Mouse (Mus musculus) midbrain, embryonic 10.5 days (tissue): Measurements from ENCODE around the gene Cuedc1. TPM values are rescaled to one million over a fixed set of nuclear protein-coding genes. Genes with fewer than 3 reads are reported as not detected.

Experiments used
- DNase-seq: peaks from one replicate; pipeline ENCODE4 v3.0.0-alpha.2; 2017; ENCODE audit warnings: low spot score
- H3K27ac ChIP-seq: fragments of 300-500 bp; sonication (generic); replicated peaks from 2 replicates; pipeline ENCODE4 v1.5.1; 2016; ENCODE audit warnings: mild to moderate bottlenecking
- H3K27me3 ChIP-seq: fragments of 300-500 bp; sonication (generic); 2 replicates; pipeline ENCODE4 v1.6.1; 2016; ENCODE audit warnings: low read depth, mild to moderate bottlenecking; ENCODE audit not compliant: poor library complexity, severe bottlenecking
- H3K36me3 ChIP-seq: fragments of 300-500 bp; sonication (generic); 2 replicates; pipeline ENCODE4 v1.6.1; 2016; ENCODE audit warnings: mild to moderate bottlenecking, moderate library complexity
- H3K4me1 ChIP-seq: fragments of 300-500 bp; sonication (generic); 2 replicates; pipeline ENCODE4 v1.6.1; 2016
- H3K4me3 ChIP-seq: fragments of 300-500 bp; sonication (generic); 2 replicates; pipeline ENCODE4 v1.5.1; 2016; ENCODE audit warnings: mild to moderate bottlenecking, moderate library complexity
- H3K9me3 ChIP-seq: fragments of 300-500 bp; sonication (generic); replicated peaks from 2 replicates; pipeline ENCODE4 v1.6.1; 2016; ENCODE audit warnings: mild to moderate bottlenecking
- WGBS: fragments of 180-500 bp; shearing (Covaris S2); methylation state at CpG from one replicate; pipeline ENCODE4 v1.1.7; 2016; 5-methylcytosine and 5-hydroxymethylcytosine counted together
- polyA plus RNA-seq: library from polyadenylated mRNA; unstranded; fragments of >200 nt; fragmentation: Nextera tagmentation; extraction: Ambion mirVana; gene quantifications from 2 replicates; pipeline ENCODE4 v1.2.1, GENCODE M21; 2016

Cuedc1 gene
- polyA plus RNA-seq, 1 experiment from 2014 or later: 27.2 TPM

DNA sequence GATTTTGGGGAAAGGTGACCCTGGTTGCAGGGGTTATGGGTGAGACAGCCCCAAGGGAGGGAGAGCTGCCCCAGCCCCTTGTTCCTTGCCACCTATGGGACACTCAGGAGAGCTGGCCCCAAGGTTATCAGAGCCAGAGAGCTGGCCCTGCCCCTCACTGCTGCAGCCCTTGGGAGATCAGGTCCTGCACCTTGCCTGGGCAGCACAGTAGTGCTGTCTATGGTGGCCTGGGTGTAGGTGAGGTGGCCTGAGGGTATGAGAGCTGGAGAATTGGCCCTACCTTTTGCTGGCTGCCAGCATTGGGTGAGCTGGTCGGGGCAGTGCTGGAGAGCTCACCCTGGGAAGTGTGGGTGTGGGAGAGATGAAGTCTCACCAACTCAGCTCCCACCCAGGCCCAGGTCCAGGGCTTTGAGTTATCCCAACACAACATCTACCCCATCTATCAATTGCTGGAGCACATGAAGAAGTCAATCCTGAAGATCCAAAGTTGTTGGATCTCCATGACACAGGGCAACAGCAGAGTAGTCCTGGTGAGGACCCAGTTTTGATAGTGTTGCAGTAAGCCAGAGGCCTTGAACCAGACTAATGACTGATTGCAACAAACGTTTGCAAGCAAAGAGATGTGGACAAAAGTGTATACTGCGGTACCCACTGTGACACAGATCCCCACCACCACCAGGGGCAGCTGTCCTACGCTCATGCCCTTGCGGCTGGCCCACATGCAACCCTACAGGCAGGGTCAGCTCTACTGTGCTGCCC, 114.1 kb downstream of the Cuedc1 start:
- DNase-seq: no peak
- Histone ChIP-seq H3K27ac (no peak overlapping the region), H3K27me3 (0 out of 2 replicates have a peak, but pooled peaks cover 6% of the 10 kb centered on the region), H3K4me3 (no peak overlapping the region), H3K4me1 (peaks cover 29% of the 10 kb centered on the region), H3K36me3 (peaks cover 57% of the 10 kb centered on the region), H3K9me3 (no peaks in the 10 kb centered on the region)
- 89% methylated on average over 5 of the region's 5 CpGs for WGBS

DNA sequence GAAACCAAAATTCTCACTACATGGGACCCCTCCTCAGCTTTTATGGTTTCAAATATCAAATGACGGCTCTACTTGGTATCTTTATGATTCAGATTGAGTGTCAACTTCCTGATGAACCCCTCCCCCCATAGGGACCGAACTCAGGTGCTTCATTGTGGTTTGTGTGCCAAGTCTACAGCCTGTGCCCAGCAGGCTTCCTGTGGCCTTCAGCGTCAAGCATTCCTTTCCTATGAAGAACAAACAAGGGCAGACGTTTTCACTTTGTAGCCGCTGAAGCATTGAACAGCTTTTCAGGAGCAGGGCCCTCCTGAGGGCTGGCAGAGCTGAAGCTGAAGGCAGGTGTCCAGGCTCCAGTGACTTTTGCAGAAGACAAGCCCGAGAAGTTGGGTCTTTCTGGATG, 115.9 kb downstream of the Cuedc1 start:
- Histone ChIP-seq H3K27ac (peak overlapping the region; percentile 83), H3K27me3 (peaks cover 6% of the 10 kb centered on the region; the same call in 1 of the 2 replicates), H3K4me1 (peaks cover 31% of the 10 kb centered on the region), H3K9me3 (no peaks in the 10 kb centered on the region), H3K36me3 (peaks cover 40% of the 10 kb centered on the region), H3K4me3 (no peak overlapping the region)
- DNase-seq: no peak
- 63% methylated on average over 6 of the region's 6 CpGs for WGBS

DNA sequence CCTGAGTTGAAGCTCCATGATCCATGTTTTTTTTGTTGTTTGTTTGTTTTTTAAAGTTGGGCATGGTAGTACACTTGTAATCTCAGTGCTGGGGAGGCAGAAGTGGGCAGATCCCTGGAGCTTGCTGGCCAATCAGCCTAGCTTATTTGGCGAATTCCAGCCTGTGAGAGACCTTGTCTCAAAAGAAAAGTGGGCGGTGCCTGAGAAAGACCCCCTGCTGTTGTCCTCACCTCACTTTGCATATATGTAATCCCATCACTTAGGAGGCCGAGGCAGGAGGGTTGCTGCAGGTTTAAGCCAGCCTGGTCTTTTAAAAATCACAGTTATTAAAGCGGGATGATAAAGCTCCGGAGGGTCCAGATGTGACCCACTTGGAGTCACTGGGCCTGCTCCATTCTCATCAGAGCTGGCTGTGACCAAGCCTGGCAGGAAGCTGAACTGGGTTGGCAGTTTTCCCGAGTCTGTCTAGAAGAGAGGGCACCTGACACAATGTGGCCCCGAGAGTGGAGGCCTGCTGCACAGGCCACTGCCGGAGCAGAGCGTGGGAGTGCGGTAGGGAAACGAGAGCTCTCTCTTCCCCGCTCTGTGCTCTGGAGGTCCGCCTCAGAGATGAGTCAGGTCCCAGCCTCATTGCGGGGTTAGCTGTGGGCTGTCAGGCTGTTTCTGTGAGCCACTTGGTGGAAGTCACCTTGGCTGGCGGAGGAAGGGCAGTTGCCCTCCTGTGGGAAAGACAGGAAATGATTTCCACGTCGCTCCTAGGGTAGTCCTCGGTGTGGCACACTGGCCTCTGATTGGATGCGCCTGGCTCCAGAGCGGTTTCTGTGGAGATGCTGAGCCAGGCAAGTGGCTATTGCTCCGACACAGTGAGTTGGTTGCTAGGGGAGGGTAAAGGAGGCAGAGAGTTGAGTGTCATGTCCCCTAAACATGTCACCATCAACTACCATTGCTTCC, 117.3 kb downstream of the Cuedc1 start:
- H3K4me3 ChIP-seq: no peak overlapping the region
- H3K4me1 ChIP-seq: peaks cover 33% of the 10 kb centered on the region
- DNase-seq: peak; percentile 39
- WGBS: 74% methylated on average over 21 of the region's 21 CpGs
- H3K27ac ChIP-seq: peak overlapping the region; percentile 83
- H3K27me3 ChIP-seq: peaks cover 6% of the 10 kb centered on the region; the same call in 1 of the 2 replicates
- H3K9me3 ChIP-seq: no peaks in the 10 kb centered on the region
- H3K36me3 ChIP-seq: peaks cover 26% of the 10 kb centered on the region

DNA sequence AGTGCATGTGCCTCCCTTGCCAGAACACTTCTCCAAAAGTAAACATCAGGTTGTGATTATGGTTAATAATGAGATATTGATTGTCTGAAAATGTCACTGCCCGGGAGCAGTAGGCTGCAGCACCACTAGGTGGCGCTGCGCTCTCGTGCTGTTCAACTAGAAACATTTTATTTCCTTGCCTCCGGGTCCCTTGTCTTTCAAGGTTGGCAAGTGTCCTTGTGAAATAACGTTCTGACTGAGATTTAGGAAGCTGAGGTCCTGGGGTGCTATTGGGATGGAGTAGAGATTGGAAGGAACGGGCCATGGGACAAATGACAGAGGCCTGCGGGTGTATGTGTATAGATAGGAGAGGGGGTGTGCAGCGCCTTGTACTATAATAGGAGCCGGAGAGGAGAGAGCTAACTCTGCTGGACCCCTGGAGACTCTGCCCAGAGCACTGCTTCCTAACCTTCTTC, 118.4 kb downstream of the Cuedc1 start:
- Histone ChIP-seq H3K27ac (peak overlapping the region; percentile 83), H3K27me3 (peaks cover 6% of the 10 kb centered on the region; the same call in 1 of the 2 replicates), H3K4me1 (peaks cover 33% of the 10 kb centered on the region), H3K9me3 (no peaks in the 10 kb centered on the region), H3K4me3 (peak overlapping the region; percentile 20; the same call in 1 of the 2 replicates), H3K36me3 (peaks cover 15% of the 10 kb centered on the region)
- WGBS: 18% methylated on average over 10 of the region's 10 CpGs
- DNase-seq: peak; percentile 80

GRCm38 (mm10) chr11:88218155-88218554, 120.3 kb downstream of the Cuedc1 start:
- peak overlapping the region; percentile 75 for H3K27ac ChIP-seq
- 92% methylated on average over 6 of the region's 6 CpGs for WGBS

GRCm38 (mm10) chr11:88218586-88218985, 120.7 kb downstream of the Cuedc1 start:
- 79% methylated on average over 7 of the region's 7 CpGs for WGBS
- no peak for DNase-seq
- H3K27ac ChIP-seq: peak overlapping the region; percentile 75

More at GRCm38 (mm10) chr11:88218155-88218554, 120.3 kb downstream of the Cuedc1 start:
- Histone ChIP-seq H3K4me3 (no peak overlapping the region), H3K9me3 (no peaks in the 10 kb centered on the region), H3K4me1 (peaks cover 33% of the 10 kb centered on the region), H3K27me3 (peaks cover 6% of the 10 kb centered on the region; the same call in 1 of the 2 replicates), H3K36me3 (no peaks in the 10 kb centered on the region)
- DNase-seq: no peak

DNA sequence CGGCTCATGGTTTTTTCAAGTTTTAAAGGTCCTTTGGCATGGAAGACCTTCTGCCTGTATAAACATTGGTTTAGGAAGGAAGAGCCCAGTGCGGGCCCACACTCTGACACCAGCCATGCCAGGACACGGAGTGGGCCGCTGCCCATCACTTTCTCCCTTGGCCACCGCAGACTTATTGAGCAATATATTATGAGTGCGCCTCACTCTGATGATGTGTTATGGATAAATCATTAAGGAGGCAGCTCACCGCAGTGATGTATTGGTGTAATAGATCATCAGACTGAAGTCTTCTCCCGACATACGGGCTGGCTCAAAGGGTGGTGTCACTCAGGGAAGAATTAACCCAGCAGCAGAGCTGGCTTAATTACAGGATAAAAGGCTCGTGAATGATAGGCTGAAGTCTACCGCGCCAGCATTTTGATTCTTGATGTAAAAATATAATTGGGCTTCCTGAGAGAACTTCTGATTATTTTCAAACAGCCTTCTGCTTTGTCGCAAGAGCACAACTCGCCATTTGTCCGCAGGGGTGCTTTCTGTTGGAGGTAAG, 124.1 kb downstream of the Cuedc1 start:
- Histone ChIP-seq H3K4me3 (no peak overlapping the region), H3K27ac (no peak overlapping the region), H3K4me1 (peaks cover 4% of the 10 kb centered on the region; the same call in 1 of the 2 replicates), H3K27me3 (no peaks in the 10 kb centered on the region; the same call in 1 of the 2 replicates), H3K36me3 (no peaks in the 10 kb centered on the region), H3K9me3 (no peaks in the 10 kb centered on the region)
- WGBS: 93% methylated on average over 15 of the region's 15 CpGs
- DNase-seq: no peak

More at GRCm38 (mm10) chr11:88218586-88218985, 120.7 kb downstream of the Cuedc1 start:
- H3K9me3 ChIP-seq: no peaks in the 10 kb centered on the region
- H3K27me3 ChIP-seq: peaks cover 6% of the 10 kb centered on the region; the same call in 1 of the 2 replicates
- no peak overlapping the region for H3K4me3 ChIP-seq
- H3K4me1 ChIP-seq: peaks cover 33% of the 10 kb centered on the region
- H3K36me3 ChIP-seq: no peaks in the 10 kb centered on the region

DNA sequence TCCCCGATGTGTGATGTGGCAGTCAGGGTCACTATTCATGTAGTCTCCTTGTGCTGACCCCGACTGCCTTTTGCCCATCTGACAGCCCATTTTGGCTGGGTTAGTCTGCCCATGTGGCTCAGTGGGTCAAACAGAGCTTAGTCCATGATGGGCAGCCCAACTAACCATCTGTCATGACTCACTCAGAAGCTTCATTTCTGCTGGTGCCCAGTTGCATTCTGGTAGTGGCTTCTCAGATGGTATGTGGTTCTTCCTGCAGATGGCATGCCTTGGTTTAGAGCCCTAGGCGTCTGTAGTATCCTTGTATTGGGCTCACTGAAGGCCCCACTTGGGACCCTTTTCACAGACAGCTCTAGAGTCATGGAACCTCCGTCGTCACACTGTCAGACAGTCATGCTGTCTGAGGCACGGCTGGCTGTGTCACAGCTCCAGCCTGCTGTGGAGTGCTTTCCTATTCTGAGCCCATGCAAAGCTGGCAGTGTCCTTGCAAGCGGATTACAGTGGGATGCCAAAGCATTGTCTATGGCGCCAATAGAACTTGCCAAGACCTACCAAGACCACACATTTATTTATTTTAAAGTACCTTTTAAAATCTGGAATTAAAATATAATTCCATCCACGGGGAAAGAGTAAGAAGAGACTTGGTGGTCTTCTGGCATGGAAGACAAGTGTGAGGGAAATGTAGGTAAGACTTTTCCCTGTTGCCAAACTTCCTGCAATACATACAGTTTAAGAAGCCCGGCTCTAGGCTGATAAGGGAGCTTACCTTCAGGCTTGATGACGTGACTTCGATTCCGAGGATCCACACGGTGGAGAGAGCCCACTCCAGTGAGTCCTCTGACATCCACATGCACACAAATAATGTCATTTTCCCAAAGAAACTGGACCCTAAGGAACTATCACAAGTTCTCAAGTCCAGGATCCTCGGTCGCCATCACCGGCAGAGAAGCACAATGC, 129.4 kb downstream of the Cuedc1 start:
- Histone ChIP-seq H3K4me1 (peaks cover 10% of the 10 kb centered on the region), H3K27ac (peak overlapping the region; percentile 47), H3K9me3 (no peaks in the 10 kb centered on the region), H3K36me3 (no peaks in the 10 kb centered on the region), H3K27me3 (peaks cover 14% of the 10 kb centered on the region; the same call in 1 of the 2 replicates), H3K4me3 (no peak overlapping the region)
- WGBS: 93% methylated on average over 17 of the region's 17 CpGs
- DNase-seq: no peak

GRCm38 (mm10) chr11:88231213-88231790, 133.4 kb downstream of the Cuedc1 start:
- Histone ChIP-seq H3K27ac (peak overlapping the region; percentile 75), H3K36me3 (no peaks in the 10 kb centered on the region), H3K4me1 (peaks cover 47% of the 10 kb centered on the region), H3K4me3 (no peak overlapping the region), H3K27me3 (peaks cover 17% of the 10 kb centered on the region; the same call in 1 of the 2 replicates), H3K9me3 (no peaks in the 10 kb centered on the region)
- 81% methylated on average over 4 of the region's 4 CpGs for WGBS
- no peak for DNase-seq

- Histone ChIP-seq H3K4me3 (no peak overlapping the region), H3K4me1 (peaks cover 70% of the 10 kb centered on the region), H3K27me3 (peaks cover 13% of the 10 kb centered on the region; the same call in 1 of the 2 replicates), H3K27ac (peak overlapping the region; percentile 93), H3K9me3 (no peaks in the 10 kb centered on the region), H3K36me3 (no peaks in the 10 kb centered on the region)
- no peak for DNase-seq
- WGBS: 68% methylated on average over 17 of the region's 17 CpGs
Observed at GRCm38 (mm10) chr11:88233528-88234427, 135.9 kb downstream of the Cuedc1 start.
